Mouse (Mus musculus) midbrain, embryonic 10.5 days (tissue): ENCODE data around the gene Olfr371. TPM values are rescaled to one million over a fixed set of nuclear protein-coding genes. Genes with fewer than 3 reads are reported as not detected.

Experiments
- DNase-seq: peaks from one replicate; pipeline ENCODE4 v3.0.0-alpha.2; 2017; ENCODE audit warnings: low spot score
- H3K27ac ChIP-seq: fragments of 300-500 bp; sonication (generic); replicated peaks from 2 replicates; pipeline ENCODE4 v1.5.1; 2016; ENCODE audit warnings: mild to moderate bottlenecking
- H3K27me3 ChIP-seq: fragments of 300-500 bp; sonication (generic); 2 replicates; pipeline ENCODE4 v1.6.1; 2016; ENCODE audit warnings: low read depth, mild to moderate bottlenecking; ENCODE audit not compliant: poor library complexity, severe bottlenecking
- H3K36me3 ChIP-seq: fragments of 300-500 bp; sonication (generic); 2 replicates; pipeline ENCODE4 v1.6.1; 2016; ENCODE audit warnings: mild to moderate bottlenecking, moderate library complexity
- H3K4me1 ChIP-seq: fragments of 300-500 bp; sonication (generic); 2 replicates; pipeline ENCODE4 v1.6.1; 2016
- H3K4me3 ChIP-seq: fragments of 300-500 bp; sonication (generic); 2 replicates; pipeline ENCODE4 v1.5.1; 2016; ENCODE audit warnings: mild to moderate bottlenecking, moderate library complexity
- H3K9me3 ChIP-seq: fragments of 300-500 bp; sonication (generic); replicated peaks from 2 replicates; pipeline ENCODE4 v1.6.1; 2016; ENCODE audit warnings: mild to moderate bottlenecking
- WGBS: fragments of 180-500 bp; shearing (Covaris S2); methylation state at CpG from one replicate; pipeline ENCODE4 v1.1.7; 2016; 5-methylcytosine and 5-hydroxymethylcytosine counted together
- polyA plus RNA-seq: library from polyadenylated mRNA; unstranded; fragments of >200 nt; fragmentation: Nextera tagmentation; extraction: Ambion mirVana; gene quantifications from 2 replicates; pipeline ENCODE4 v1.2.1, GENCODE M21; 2016

Gene Olfr371
- polyA plus RNA-seq, result not detected in 2 replicates

DNA sequence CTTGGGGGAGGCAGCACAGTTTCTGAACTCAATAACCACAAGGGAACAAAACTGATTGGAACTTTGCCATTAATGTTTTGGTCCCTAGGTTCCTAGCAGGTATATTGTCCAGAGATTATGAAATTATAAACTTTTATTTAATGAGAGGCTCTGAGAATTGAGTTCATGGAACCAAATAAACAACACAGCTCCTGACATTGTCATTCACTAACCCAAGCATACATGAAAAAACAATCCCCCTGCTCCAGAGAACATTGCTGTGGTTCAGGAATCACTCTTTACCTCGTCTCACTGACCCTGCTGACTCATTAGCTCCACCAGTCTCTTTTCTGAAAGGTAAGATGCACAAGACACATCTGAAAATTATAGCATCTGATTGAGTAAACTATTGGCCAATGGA, at the start of gene Olfr371:
Gene Olfr371, plus strand, starts transcription at position 301 of the 400 bp plus-strand sequence.
- 41% methylated on average over 1 of the region's 1 CpGs for WGBS
- Histone ChIP-seq H3K4me3 (no peak within 1 kb of the TSS), H3K27me3 (no peaks in the 10 kb centered on the region), H3K9me3 (no peaks in the 10 kb centered on the region), H3K4me1 (peaks cover 8% of the 10 kb centered on the region; the same call in 1 of the 2 replicates), H3K36me3 (no peaks in the 10 kb centered on the region), H3K27ac (no peak within 1 kb of the TSS)
- no peak for DNase-seq

DNA sequence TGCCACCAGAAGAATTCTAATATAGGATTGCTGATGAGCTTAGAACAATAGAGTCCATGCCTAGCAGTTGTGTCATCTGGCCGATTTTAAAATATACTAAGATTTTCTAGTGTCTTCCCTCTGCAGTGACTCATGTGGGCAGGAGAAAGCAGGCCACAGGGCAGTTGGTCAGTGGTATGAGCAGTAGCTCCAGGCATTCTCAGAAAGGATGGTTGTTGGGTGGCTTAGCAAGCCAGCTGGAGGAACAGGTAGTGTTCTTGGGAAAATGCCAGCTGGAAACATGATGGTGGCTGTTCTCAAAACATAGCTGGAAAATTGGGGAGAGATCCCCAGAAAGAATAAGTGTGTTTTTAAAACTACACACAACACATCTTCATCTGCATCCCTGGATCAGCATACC, 33.4 kb upstream of the Olfr371 start:
- WGBS, result 90% methylated on average over 1 of the region's 1 CpGs
- DNase-seq, result no peak
- Histone ChIP-seq H3K4me3 (no peak overlapping the region), H3K36me3 (no peaks in the 10 kb centered on the region), H3K27me3 (no peaks in the 10 kb centered on the region), H3K27ac (no peak overlapping the region), H3K4me1 (no peaks in the 10 kb centered on the region), H3K9me3 (peaks cover 14% of the 10 kb centered on the region; the same call in 1 of the 2 replicates)

DNA sequence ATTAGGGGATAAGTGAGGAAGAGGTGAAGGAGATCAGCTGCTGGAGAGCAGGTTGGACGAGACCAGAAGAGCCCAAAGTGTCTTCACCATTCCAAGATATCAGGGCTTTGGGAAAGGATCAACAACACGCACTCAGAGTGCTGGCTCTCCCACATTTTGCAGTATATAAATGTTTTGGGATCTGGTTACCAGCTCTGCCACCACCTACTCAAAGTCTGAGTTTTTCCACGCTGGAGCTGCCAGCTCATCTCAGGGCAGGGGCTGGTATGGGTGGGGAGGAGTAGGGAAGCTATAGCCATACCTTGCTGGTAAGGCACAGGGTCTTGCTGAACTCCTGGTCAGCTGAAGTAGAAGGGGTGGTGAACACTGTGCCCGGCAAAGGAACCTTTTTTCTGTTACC, 5.6 kb upstream of the Olfr371 start:
- DNase-seq, result no peak
- H3K27me3 ChIP-seq, result no peaks in the 10 kb centered on the region
- H3K36me3 ChIP-seq, result no peaks in the 10 kb centered on the region
- H3K9me3 ChIP-seq, result no peaks in the 10 kb centered on the region
- no peak overlapping the region for H3K4me3 ChIP-seq
- H3K4me1 ChIP-seq, result peaks cover 8% of the 10 kb centered on the region; the same call in 1 of the 2 replicates
- H3K27ac ChIP-seq, result no peak overlapping the region
- WGBS, result 83% methylated on average over 4 of the region's 4 CpGs

DNA sequence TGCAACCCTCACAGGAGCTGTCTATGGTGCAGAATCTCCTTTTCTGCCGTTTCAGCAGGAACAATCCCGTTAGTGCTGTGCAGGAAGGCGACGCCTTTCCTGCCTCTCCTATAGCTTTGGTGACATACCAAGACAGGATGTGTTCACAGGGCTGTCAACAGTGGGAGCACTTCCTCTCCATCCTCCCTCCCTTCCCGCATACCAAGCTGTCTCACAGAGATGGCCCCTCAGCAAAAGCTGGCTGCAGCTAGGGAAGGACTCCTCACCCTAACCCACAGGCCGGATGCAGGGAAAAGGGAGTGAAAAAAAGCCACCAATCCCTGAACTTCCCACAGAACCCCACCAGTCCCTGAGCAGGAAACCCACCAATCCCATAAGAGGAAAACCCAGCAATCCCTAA, 4.8 kb upstream of the Olfr371 start:
- no peak for DNase-seq
- H3K4me3 ChIP-seq, result no peak overlapping the region
- H3K27ac ChIP-seq, result no peak overlapping the region
- peaks cover 8% of the 10 kb centered on the region; the same call in 1 of the 2 replicates for H3K4me1 ChIP-seq
- H3K27me3 ChIP-seq, result no peaks in the 10 kb centered on the region
- WGBS, result 48% methylated on average over 6 of the region's 6 CpGs
- H3K36me3 ChIP-seq, result no peaks in the 10 kb centered on the region
- H3K9me3 ChIP-seq, result no peaks in the 10 kb centered on the region

DNA sequence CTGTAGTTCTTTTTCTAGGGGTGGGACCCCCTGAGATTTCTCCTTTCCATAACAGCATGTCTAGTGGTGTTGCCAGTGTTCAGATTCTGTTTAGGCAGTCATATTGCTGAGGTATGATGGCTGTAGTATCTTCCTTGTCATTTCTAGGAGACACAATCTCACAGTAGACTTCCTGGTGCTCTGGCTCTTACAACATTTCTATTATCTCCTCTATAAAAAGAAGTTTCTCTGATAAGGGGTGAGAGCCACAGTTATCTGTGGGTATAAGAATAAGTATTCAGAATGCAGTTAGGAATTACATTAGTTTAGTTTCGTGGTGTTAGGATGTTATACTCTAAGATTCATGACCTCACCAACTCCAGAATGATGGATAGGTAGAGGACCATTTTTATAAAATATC, 1.5 kb downstream of the Olfr371 start:
- no peak overlapping the region for H3K27ac ChIP-seq
- no peak overlapping the region for H3K4me3 ChIP-seq
- no peaks in the 10 kb centered on the region for H3K36me3 ChIP-seq
- H3K9me3 ChIP-seq, result no peaks in the 10 kb centered on the region
- WGBS, result 83% methylated on average over 1 of the region's 1 CpGs
- no peaks in the 10 kb centered on the region for H3K27me3 ChIP-seq
- no peaks in the 10 kb centered on the region for H3K4me1 ChIP-seq
- DNase-seq, result no peak

Other genes with a start within 250 kb of the Olfr371 start
- 5.0 and 5.4 TPM in 2 replicates for gene Junb, start 247.3 kb upstream of the Olfr371 start, polyA plus RNA-seq
- gene Hook2, start 235.4 kb upstream of the Olfr371 start, polyA plus RNA-seq, result 18.2 and 18.4 TPM in 2 replicates
- not detected in 2 replicates for gene Best2, start 211.5 kb upstream of the Olfr371 start, polyA plus RNA-seq
- gene Asna1, start 200.7 kb upstream of the Olfr371 start, polyA plus RNA-seq, result 160 and 164 TPM in 2 replicates
- gene Trir, start 199.2 kb upstream of the Olfr371 start, polyA plus RNA-seq, result 140 and 146 TPM in 2 replicates
- 28.6 and 34.9 TPM in 2 replicates for gene Tnpo2, start 189.1 kb upstream of the Olfr371 start, polyA plus RNA-seq
- 25.5 and 32.3 TPM in 2 replicates for gene Fbxw9, start 165.9 kb upstream of the Olfr371 start, polyA plus RNA-seq
- 0.91 and 1.1 TPM in 2 replicates for gene Gm5741, start 158.0 kb upstream of the Olfr371 start, polyA plus RNA-seq
- 70.8 and 71.8 TPM in 2 replicates for gene Dhps, start 154.2 kb upstream of the Olfr371 start, polyA plus RNA-seq
- 133 and 142 TPM in 2 replicates for gene Wdr83os, start 145.2 kb upstream of the Olfr371 start, polyA plus RNA-seq
- 61.2 and 70.6 TPM in 2 replicates for gene Wdr83, start 144.7 kb upstream of the Olfr371 start, polyA plus RNA-seq
- 23.5 and 23.7 TPM in 2 replicates for gene Man2b1, start 142.7 kb upstream of the Olfr371 start, polyA plus RNA-seq
- 0.81 and 1.5 TPM in 2 replicates for gene Zfp791, start 102.9 kb upstream of the Olfr371 start, polyA plus RNA-seq
- gene Cks1brt, start 74.1 kb upstream of the Olfr371 start, polyA plus RNA-seq, result not detected in 2 replicates
- 145 and 157 TPM in 2 replicates for gene Orc6, start 73.6 kb downstream of the Olfr371 start, polyA plus RNA-seq
- gene Vps35, start 73.8 kb downstream of the Olfr371 start, polyA plus RNA-seq, result 159 and 163 TPM in 2 replicates
- 0.37 and 0.87 TPM in 2 replicates for gene Mylk3, start 160.4 kb downstream of the Olfr371 start, polyA plus RNA-seq
- gene 4921524J17Rik, start 206.8 kb downstream of the Olfr371 start, polyA plus RNA-seq, result 37.8 and 37.9 TPM in 2 replicates